Mouse (Mus musculus) gastrocnemius, adult 18-20 months (tissue): ENCODE measurements at regions not wholly inside any gene's neighbourhood (a gene's known extent, or its start where the extent isn't known, plus 50 kb on each side); places are given as distances from the start of the nearest gene placed in this dataset.

Experiments used
- DNase-seq: peaks from one replicate; pipeline ENCODE4 v3.0.0; 2021; ENCODE audit warnings: low spot score

- DNase-seq: no peak
Measured at GRCm38 (mm10) chr7:84800966-84801365, 52.4 kb upstream of the Olfr291 start.

DNA sequence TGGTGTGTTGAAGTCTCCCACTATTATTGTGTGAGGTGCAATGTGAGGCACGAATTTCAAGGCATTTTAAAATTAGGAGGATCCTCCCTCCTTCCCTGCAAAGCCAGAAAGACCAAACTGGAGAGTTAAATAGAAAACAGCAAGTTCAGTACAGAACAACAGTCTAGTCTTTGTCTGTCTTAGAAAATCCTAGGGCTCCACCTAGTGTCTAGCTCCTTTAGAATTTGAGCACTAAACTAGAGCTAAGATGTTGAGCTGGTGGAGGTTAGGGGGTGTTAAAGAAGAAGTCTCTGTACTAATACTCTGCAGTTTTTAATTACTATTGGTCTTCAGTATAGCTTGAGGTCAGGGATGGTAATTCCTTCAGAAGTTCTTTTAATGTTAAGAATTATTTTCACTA, 58.7 kb upstream of the Olfr291 start:
- DNase-seq: peak; percentile 8

GRCm38 (mm10) chr7:84779276-84779825, 74.0 kb upstream of the Olfr291 start:
- peak; percentile 84 for DNase-seq

DNA sequence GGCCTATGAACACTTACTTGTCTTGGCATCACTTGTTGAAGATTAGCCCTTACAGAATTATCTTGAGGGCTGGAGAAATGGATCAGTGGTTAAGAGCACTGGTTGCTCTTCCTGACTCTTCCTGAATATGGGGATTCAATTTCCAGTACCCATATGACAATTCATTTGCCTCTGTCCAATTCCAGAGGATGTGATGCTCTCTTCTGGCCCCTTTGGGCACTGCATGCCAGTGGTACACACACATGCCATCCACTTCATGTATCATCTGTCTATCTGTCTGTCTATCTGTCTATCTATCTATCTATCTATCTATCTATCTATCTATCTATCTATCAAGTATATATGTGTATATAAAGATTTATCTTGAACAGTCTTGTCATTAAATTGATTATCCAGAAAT, 75.7 kb upstream of the Olfr291 start:
- DNase-seq: no peak

DNA sequence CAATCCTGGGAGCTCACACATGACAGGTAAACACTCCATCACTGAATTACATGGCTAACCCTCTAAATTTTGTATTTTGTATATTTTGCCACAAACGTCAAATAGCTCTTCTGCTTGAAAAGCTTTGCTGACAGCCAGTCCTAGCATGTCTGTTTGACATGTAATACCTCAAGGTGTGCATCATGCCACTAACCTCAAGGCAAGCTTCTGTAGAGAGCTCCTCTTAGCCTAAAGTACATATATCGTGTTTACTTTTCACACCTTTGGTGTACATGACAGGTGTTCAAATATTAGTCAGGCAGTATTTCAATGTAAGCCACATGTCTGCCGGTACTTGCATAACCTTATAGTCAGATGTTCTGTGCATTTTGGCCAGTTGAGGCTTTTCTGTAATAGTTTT, 66.5 kb upstream of the Zfand6 start:
- no peak for DNase-seq

DNA sequence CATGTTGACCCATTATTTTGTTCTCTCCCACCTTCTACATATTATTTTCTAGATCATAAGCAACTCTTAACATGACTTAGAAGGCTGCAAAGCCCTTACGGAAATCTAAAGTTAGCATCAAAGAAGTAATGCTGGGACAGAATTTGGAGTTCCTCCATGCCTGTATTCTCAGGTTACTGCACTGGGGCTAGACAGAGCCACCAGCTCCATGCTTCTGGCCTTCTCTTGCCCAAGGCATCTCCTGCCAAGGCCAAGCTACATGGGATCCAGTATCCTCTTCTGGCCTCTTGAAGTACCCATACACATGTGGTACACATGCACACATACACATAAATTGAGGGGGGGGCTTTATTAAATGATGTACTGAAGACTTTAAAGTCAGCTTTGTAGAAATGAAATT, 63.6 kb upstream of the Zfand6 start:
- DNase-seq: peak; percentile 58

DNA sequence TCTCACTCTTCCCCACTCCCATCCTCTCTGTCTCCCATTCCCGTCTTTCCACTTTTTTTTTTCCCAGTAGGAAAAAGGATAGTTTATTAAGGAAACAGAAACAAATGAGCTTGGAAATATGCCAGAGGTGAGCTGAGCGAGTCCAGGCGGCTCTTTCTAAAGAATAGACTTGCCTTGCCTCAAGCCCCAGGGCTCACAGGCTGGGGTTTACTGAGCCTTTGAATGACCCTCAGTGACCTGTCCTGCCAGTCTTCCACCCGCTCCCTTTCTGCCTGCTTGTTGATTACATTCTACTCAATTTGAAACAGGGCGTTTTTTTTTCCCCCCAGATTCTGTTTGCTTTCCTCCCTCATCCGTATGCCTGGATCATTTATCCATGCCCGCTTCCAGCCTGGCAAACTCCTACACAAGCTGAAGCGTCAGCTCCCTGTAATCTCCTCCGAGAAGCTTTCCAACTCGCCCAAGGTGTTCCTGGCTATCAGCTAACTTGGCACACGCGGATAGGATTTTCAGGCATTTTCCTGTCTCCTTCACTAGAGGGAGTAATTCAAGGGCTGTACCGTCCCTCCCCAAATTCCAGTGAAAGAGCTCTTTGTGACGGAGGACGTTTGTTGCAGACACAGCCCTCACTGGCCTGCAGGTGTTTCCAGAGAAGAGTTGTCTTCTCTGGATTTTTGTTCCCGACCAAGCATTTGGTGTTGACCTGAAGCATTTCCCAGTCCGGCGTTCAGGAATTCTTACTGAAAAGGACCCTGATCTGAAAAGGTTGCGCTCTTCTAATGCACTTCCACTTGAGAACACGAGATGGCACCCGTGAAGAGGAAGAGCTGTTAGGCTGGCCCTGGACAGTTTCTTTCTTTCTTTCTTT, 59.9 kb upstream of the Zfand6 start:
- peak; percentile 69 for DNase-seq

- DNase-seq: no peak
Measured at GRCm38 (mm10) chr7:84747847-84748246, 58.1 kb upstream of the Zfand6 start.

DNA sequence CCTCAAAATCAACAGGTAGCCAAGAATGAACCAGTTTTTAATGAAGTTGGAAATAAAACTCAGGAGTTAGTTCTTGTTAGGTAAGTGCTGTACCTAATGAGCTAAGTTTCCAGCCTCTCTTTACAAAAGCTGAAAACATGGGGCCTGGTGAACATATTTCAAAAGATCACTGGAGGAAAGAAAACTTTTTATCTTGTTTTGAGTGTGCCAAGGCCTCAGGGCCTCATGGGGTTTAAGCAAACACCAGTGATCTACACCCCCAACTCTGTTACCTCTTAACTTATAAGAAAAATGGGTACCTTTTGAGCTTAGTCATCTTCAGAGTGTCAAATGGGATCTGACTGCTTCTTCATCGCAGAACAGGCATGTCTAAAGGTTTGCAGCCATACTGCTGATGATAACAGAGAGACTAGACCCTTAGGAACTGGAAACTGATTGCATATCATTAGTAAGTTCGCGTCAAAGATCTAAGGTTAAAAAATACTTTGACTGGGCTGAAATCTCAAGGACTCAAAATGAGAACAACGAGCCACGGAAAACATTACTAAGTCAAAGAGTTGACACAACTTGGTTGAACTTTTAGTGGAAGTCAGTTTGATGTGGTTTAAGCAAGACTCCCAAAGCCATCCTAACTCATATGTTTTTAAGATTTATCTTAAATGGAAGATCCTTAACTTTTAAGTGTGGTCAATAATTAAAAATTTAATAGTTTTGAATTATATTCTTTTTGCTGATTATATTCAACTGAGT, 54.7 kb upstream of the Zfand6 start:
- DNase-seq: no peak

GRCm38 (mm10) chr7:84739965-84740390, 50.2 kb upstream of the Zfand6 start:
- DNase-seq: no peak
